In genomic region chr11:84968775-84969174, GRCm38 (mm10) we compare ENCODE assay signal across 9 mouse cellular contexts. TPM values are rescaled to one million over a fixed set of nuclear protein-coding genes. Genes with fewer than 3 reads are reported as not detected.
DNase-seq lines count a peak whose midpoint lies in the region; ATAC-seq and TF ChIP-seq lines count a peak whose summit lies in the region.
"Had no signal": no experiment of that assay in that cellular context is flagged by ENCODE, and none has a peak within 500 bp of the region (broad histone marks: within the 10 kb centered on the region; RNA-seq: fewer than 3 reads in every experiment).

No protein-coding gene starts in this region.

- no peak overlapping the region for H3K4me3 ChIP-seq in heart, embryonic 11.5 days (ENCODE audit: low read depth, low read length)
- H3K4me3 ChIP-seq in lung, adult 2 months (replicated peaks; ENCODE audit: extremely low read depth, low read depth, low read length): no peak overlapping the region

- no peak overlapping the region for H3K27ac ChIP-seq in heart, embryonic 11.5 days (ENCODE audit: low read depth, low read length)
- H3K27ac ChIP-seq: liver, embryonic 14.5 days had no signal

- no peak overlapping the region for H3K4me2 ChIP-seq in heart, embryonic 11.5 days

- H3K27me3 ChIP-seq in heart, embryonic 11.5 days (ENCODE audit: control insufficient read depth, insufficient read depth, low read length): no peaks in the 10 kb centered on the region

- TF ChIP-seq CTCF in lung, adult 2 months (IDR thresholded peaks at IDR 0.05; ENCODE audit: insufficient read depth, low read length): no peak

- no peaks in the 10 kb centered on the region for H3K9me3 ChIP-seq in heart, embryonic 11.5 days (replicated peaks; ENCODE audit: control insufficient read depth, low read length)

- H3K4me1 ChIP-seq in heart, embryonic 11.5 days (ENCODE audit: control insufficient read depth, insufficient read depth, low read length): peaks cover 6% of the 10 kb centered on the region
- peaks cover 19% of the 10 kb centered on the region for H3K4me1 ChIP-seq in lung, adult 2 months (ENCODE audit: control insufficient read depth, insufficient read depth, low read length)

- 40% methylated on average over 6 of the region's 6 CpGs for WGBS in heart, embryonic 11.5 days (ENCODE audit: insufficient replicate concordance)
- WGBS in lung, adult 2 months: 36% methylated on average over 6 of the region's 6 CpGs

- peak; percentile 46 to 86 for DNase-seq in heart, adult 18-20 months
- DNase-seq in brain, adult 2 months (ENCODE audit: low read depth, low spot score): peak; percentile 68
- peak; percentile 70 for DNase-seq in heart, adult 8-10 months (ENCODE audit: low spot score)
- peak; percentile 48 for DNase-seq in lung, adult 2 months
- no peak for DNase-seq in layer of hippocampus, adult 9-11 months
- DNase-seq in thymus, adult 18-20 months: no peak
- no peak for DNase-seq in spleen, postnatal 14 days (ENCODE audit: low spot score in 2 of 2)

- ATAC-seq in heart, embryonic 11.5 days (replicated peaks; ENCODE audit: insufficient number of reproducible peaks, low FRiP score, low TSS enrichment): no peak

- no peaks in the 10 kb centered on the region for H3K36me3 ChIP-seq in heart, embryonic 11.5 days (ENCODE audit: control insufficient read depth, insufficient read depth, low read length)

- no peak overlapping the region for H3K9ac ChIP-seq in heart, embryonic 11.5 days (ENCODE audit: low read depth, low read length)
- H3K9ac ChIP-seq: liver, embryonic 14.5 days had no signal

- 0 out of 2 replicates have a peak, but pooled peaks have one; percentile 17 for TF ChIP-seq POLR2A in lung, adult 2 months (IDR thresholded peaks at IDR 0.05; ENCODE audit: borderline replicate concordance, extremely low read depth, low read depth, low read length)

RNA-seq across cellular contexts. Expression of gene Car4, which starts 11.2 kb away (rescaled TPM):
- total RNA-seq in heart, adult 18-20 months (2021): 10 to 100 TPM; 16.9 to 29.0 TPM
- 11.4 TPM in 2 replicates for polyA plus RNA-seq in heart, embryonic 11.5 days (2014; fragmentation: Nextera tagmentation; extraction: Ambion mirVana)
- total RNA-seq in heart, adult 8-10 months (2022): 10 to 100 TPM; 25.1 to 33.9 (median 27.0) TPM
- polyA plus RNA-seq in lung, adult 2 months (2012; rRNA removed): 143 and 190 TPM in 2 replicates

RNA-seq across cellular contexts. Expression of gene Znhit3, which starts 52.6 kb away (rescaled TPM):
- total RNA-seq in heart, adult 18-20 months (2021): 10 to 100 TPM; 11.5 to 12.9 TPM
- polyA plus RNA-seq in heart, embryonic 11.5 days (2014; fragmentation: Nextera tagmentation; extraction: Ambion mirVana): 44.7 and 46.2 TPM in 2 replicates
- total RNA-seq in heart, adult 8-10 months (2022): 10 to 100 TPM in 3 of 4 experiments, 1 to 10 TPM in 1; 9.6 to 12.6 (median 12.1) TPM
- 6.5 and 7.7 TPM in 2 replicates for polyA plus RNA-seq in lung, adult 2 months (2012; rRNA removed)

Comparison
In these comparisons a context has a peak if more than half of its experiments do, and no peak if none do; other contexts are left out.
1. DNase-seq: peak in heart, adult 18-20 months (2 of 2), brain, adult 2 months (single experiment), heart, adult 8-10 months (single experiment) and lung, adult 2 months (single experiment); none in layer of hippocampus, adult 9-11 months (single experiment), thymus, adult 18-20 months (0 of 2) and spleen, postnatal 14 days (0 of 2).